Mouse (Mus musculus): ENCODE measurements at regions not wholly inside any gene's neighbourhood (a gene's known extent, or its start where the extent isn't known, plus 50 kb on each side); places are given as distances from the start of the nearest gene placed in this dataset.

DNA sequence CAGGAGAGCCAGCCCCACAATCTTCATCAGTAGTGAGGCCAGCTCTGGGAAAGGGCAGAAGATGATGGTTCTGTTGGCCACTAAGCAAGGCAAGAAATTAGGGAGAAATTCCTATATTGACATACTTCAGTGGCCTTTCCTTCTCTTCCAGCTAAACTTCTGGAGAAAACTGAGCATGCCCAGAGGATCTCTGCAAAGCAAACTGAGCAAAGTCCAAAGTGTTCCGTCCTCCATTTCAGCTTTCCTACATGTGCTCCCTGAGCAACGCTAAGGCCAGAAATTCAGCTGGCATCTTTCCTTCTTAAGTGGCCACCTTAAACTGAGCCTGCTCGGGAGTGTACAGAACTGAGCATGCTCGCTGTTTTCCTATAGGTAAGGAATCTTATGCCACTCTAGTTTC, 268.9 kb downstream of the Tns1 start:
- no peak for TF ChIP-seq CTCF (IDR thresholded peaks at IDR 0.05; ENCODE audit: low read depth, low read length)
- no peak for TF ChIP-seq GATA1 (IDR thresholded peaks at IDR 0.05; ENCODE audit: borderline replicate concordance, low read length)
- TF ChIP-seq GATA2 (IDR thresholded peaks at IDR 0.05; ENCODE audit: borderline replicate concordance, low read depth, low read length) = no peak
